Mouse (Mus musculus) myocyte (in vitro differentiated cells): ENCODE data around the gene Nme3. TPM values are rescaled to one million over a fixed set of nuclear protein-coding genes. Genes with fewer than 3 reads are reported as not detected.

Experiments
- H3K27me3 ChIP-seq: one replicate; pipeline ENCODE4 v1.6.1; 2011; ENCODE audit not compliant: control insufficient read depth, insufficient read depth, insufficient read length
- H3K36me3 ChIP-seq: one replicate; pipeline ENCODE4 v1.6.1; 2011; ENCODE audit not compliant: control insufficient read depth, insufficient read depth
- H3K4me2 ChIP-seq: one replicate; pipeline ENCODE4 v1.6.1; 2011; ENCODE audit warnings: low read depth, control low read depth
- H3K4me3 ChIP-seq: one replicate; pipeline ENCODE4 v1.5.1; 2011; ENCODE audit warnings: mild to moderate bottlenecking, control low read depth, moderate library complexity
- H3K79me2 ChIP-seq: one replicate; pipeline ENCODE4 v1.6.1; 2011; ENCODE audit not compliant: control insufficient read depth, insufficient read depth
- H3ac ChIP-seq: one replicate; pipeline ENCODE4 v1.6.1; 2011; ENCODE audit not compliant: control insufficient read depth, insufficient read length
- CEBPB ChIP-seq: IDR thresholded peaks from 2 replicates; pipeline ENCODE4 v1.6.1; 2011; ENCODE audit warnings: mild to moderate bottlenecking, moderate library complexity; ENCODE audit not compliant: poor library complexity, insufficient read depth, severe bottlenecking
- E2F4 ChIP-seq: IDR thresholded peaks from one replicate; pipeline ENCODE4 v1.6.1; 2011; ENCODE audit warnings: mild to moderate bottlenecking, control low read depth, moderate library complexity; ENCODE audit not compliant: insufficient read depth
- MAX ChIP-seq: IDR thresholded peaks from one replicate; pipeline ENCODE4 v1.6.1; 2011; ENCODE audit warnings: low read depth, mild to moderate bottlenecking, control low read depth
- MYOD1 ChIP-seq, 3 experiments: IDR thresholded peaks; one replicate each; pipeline ENCODE4 v1.6.1; 2011; ENCODE audit warnings: control low read depth in 2 of 3, low read depth in 2 of 3, mild to moderate bottlenecking in 2 of 3, moderate library complexity in 1 of 3; ENCODE audit not compliant: insufficient read length in 2 of 3, control insufficient read depth in 1 of 3
- MYOG ChIP-seq, 3 experiments: IDR thresholded peaks; one replicate each; pipeline ENCODE4 v1.6.1; 2011; ENCODE audit warnings: control low read depth in 2 of 3, low read depth in 2 of 3, mild to moderate bottlenecking in 2 of 3; ENCODE audit not compliant: insufficient read length in 2 of 3, control insufficient read depth in 1 of 3, insufficient read depth in 1 of 3
- POLR2A ChIP-seq: IDR thresholded peaks from one replicate; pipeline ENCODE4 v1.6.1; 2011; ENCODE audit warnings: low read depth, mild to moderate bottlenecking, control low read depth, moderate library complexity; ENCODE audit not compliant: insufficient read length
- POLR2AphosphoS2 ChIP-seq: IDR thresholded peaks from one replicate; pipeline ENCODE4 v1.6.1; 2011; ENCODE audit warnings: low read depth, control low read depth; ENCODE audit not compliant: insufficient read length
- REST ChIP-seq: IDR thresholded peaks from one replicate; pipeline ENCODE4 v1.6.1; 2011; ENCODE audit warnings: mild to moderate bottlenecking, control low read depth, moderate library complexity; ENCODE audit not compliant: insufficient read depth, insufficient read length
- SRF ChIP-seq: IDR thresholded peaks from one replicate; pipeline ENCODE4 v1.6.1; 2011; ENCODE audit warnings: low read depth; ENCODE audit not compliant: control insufficient read depth, insufficient read length
- TCF12 ChIP-seq: IDR thresholded peaks from one replicate; pipeline ENCODE4 v1.6.1; 2011; ENCODE audit warnings: mild to moderate bottlenecking, control low read depth; ENCODE audit not compliant: poor library complexity, insufficient read depth, severe bottlenecking
- TCF3 ChIP-seq: IDR thresholded peaks from one replicate; pipeline ENCODE4 v1.6.1; 2011; ENCODE audit warnings: low read depth, control low read depth; ENCODE audit not compliant: insufficient read length
- USF1 ChIP-seq: IDR thresholded peaks from one replicate; pipeline ENCODE4 v1.6.1; 2011; ENCODE audit warnings: low read depth, mild to moderate bottlenecking, control low read depth, moderate library complexity
- polyA plus RNA-seq: library from polyadenylated mRNA; unstranded; fragments of >200 nt; fragmentation: generic; extraction: Trizol; gene quantifications from one replicate; pipeline ENCODE4 v1.2.1, GENCODE M21; 2012; ENCODE audit warnings: missing spikeins

The Nme3 gene
- polyA plus RNA-seq, 1 experiment: 23.7 TPM

- Histone ChIP-seq H3K4me3 (no peak overlapping the region), H3ac (no peak overlapping the region), H3K79me2 (no peaks in the 10 kb centered on the region), H3K27me3 (no peaks in the 10 kb centered on the region), H3K4me2 (peak overlapping the region; percentile 44), H3K36me3 (no peaks in the 10 kb centered on the region)
- TF ChIP-seq MYOG (IDR thresholded peaks at IDR 0.05; ENCODE audit: control insufficient read depth in 1 of 3, insufficient read depth in 1 of 3, insufficient read length in 2 of 3, low read depth in 2 of 3) (no peak), POLR2A (no peak), MAX (no peak), POLR2AphosphoS2 (no peak), E2F4 (no peak), MYOD1 (IDR thresholded peaks at IDR 0.05; ENCODE audit: control insufficient read depth in 1 of 3, insufficient read length in 2 of 3, low read depth in 2 of 3) (no peak), SRF (no peak), USF1 (no peak), CEBPB (no peak), TCF12 (no peak), TCF3 (no peak), REST (no peak)
Measured at GRCm38 (mm10) chr17:24881738-24882440, 14.4 kb upstream of the Nme3 start.

GRCm38 (mm10) chr17:24884391-24884790 lies 11.9 kb upstream of the Nme3 start:
- Histone ChIP-seq H3K36me3 (no peaks in the 10 kb centered on the region), H3K4me2 (no peak overlapping the region)
- no peak for TF ChIP-seq MYOD1 (IDR thresholded peaks at IDR 0.05; ENCODE audit: control insufficient read depth in 1 of 3, insufficient read length in 2 of 3, low read depth in 2 of 3)
- TF ChIP-seq MYOG (IDR thresholded peaks at IDR 0.05; ENCODE audit: control insufficient read depth in 1 of 3, insufficient read depth in 1 of 3, insufficient read length in 2 of 3, low read depth in 2 of 3): no peak
- TF ChIP-seq TCF3: no peak
- TF ChIP-seq CEBPB: no peak
- no peak for TF ChIP-seq REST
- no peak for TF ChIP-seq POLR2AphosphoS2
- no peak for TF ChIP-seq POLR2A
- no peak for TF ChIP-seq SRF

GRCm38 (mm10) chr17:24885356-24886133 lies 10.8 kb upstream of the Nme3 start:
- peak overlapping the region; percentile 82 for H3ac ChIP-seq
- H3K27me3 ChIP-seq: no peaks in the 10 kb centered on the region
- TF ChIP-seq USF1 (no peak), MAX (no peak), TCF3 (no peak), POLR2AphosphoS2 (no peak), TCF12 (no peak), SRF (no peak), POLR2A (no peak), REST (no peak), MYOG (IDR thresholded peaks at IDR 0.05; ENCODE audit: control insufficient read depth in 1 of 3, insufficient read depth in 1 of 3, insufficient read length in 2 of 3, low read depth in 2 of 3) (no peak), CEBPB (no peak), MYOD1 (IDR thresholded peaks at IDR 0.05; ENCODE audit: control insufficient read depth in 1 of 3, insufficient read length in 2 of 3, low read depth in 2 of 3) (no peak), E2F4 (no peak)
- H3K4me3 ChIP-seq: peak overlapping the region; percentile 70
- H3K36me3 ChIP-seq: no peaks in the 10 kb centered on the region
- peak overlapping the region; percentile 88 for H3K4me2 ChIP-seq
- H3K79me2 ChIP-seq: peaks cover 6% of the 10 kb centered on the region

More at GRCm38 (mm10) chr17:24884391-24884790, 11.9 kb upstream of the Nme3 start:
- Histone ChIP-seq H3ac (no peak overlapping the region), H3K4me3 (no peak overlapping the region), H3K79me2 (peaks cover 6% of the 10 kb centered on the region), H3K27me3 (no peaks in the 10 kb centered on the region)

- Histone ChIP-seq H3K4me3 (peak within 1 kb of the TSS; percentile 70), H3K79me2 (peaks cover 6% of the 10 kb centered on the region), H3K4me2 (peak within 1 kb of the TSS; percentile 94), H3K36me3 (no peaks in the 10 kb centered on the region), H3ac (peak within 1 kb of the TSS; percentile 82), H3K27me3 (no peaks in the 10 kb centered on the region)
- TF ChIP-seq TCF3 (no peak), SRF (peak; percentile 41), POLR2AphosphoS2 (peak; percentile 76), POLR2A (peak; percentile 77), E2F4 (peak; percentile 46)
Measured at GRCm38 (mm10) chr17:24886134-24886931, 10.0 kb upstream of the Nme3 start, which contains the start of the genes Nubp2 and Spsb3. TSS of gene Nubp2 (minus strand) at chr17:24886349. TSS of gene Spsb3 (plus strand) at chr17:24886643.
